Mouse (Mus musculus): ENCODE results near the gene Spesp1.
A peak's percentile ranks its signal among the peaks of the same experiment; 100 is the strongest.

DNA sequence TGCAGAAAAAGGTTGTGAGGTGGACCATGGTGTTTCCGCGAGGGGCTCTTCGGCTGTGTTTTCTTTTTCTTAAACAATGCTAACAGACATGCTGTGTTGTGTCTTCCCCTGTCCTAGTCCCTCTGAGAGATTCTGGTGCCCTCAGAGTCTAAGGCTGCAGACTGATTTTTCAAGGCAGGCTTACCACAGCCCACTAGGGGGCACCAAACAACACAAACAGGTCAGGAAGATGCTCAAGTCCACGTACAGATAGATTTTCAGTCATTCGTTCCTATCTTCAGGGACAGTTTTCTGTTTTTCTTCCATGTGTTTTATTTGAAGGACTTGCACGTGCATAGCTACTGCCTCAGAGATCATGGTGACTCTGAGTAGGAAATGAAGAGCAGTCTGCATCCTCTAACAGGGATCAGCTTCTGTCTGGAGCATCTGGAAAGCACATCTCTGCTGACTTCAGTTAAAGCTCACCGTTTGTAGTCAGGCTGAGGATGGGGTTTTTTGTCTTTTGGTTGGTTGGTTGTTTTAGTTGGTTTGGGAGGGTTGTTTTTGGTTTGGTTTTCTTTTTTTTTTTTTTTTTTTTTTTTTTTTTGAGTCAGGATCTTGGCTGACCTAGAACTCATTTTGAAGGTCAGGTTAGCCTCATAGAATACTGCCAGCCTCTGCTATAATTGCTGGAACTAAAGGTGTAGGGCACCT, 13.1 kb upstream of the Spesp1 start:
- TF ChIP-seq CTCF (IDR thresholded peaks at IDR 0.05; ENCODE audit: control insufficient read depth, insufficient read depth, insufficient replicate concordance, low read depth, low read length) (peak; percentile 50; the same call in 1 of the 2 replicates), POLR2A (IDR thresholded peaks at IDR 0.05; ENCODE audit: control insufficient read depth, low read depth, low read length) (no peak)
